Mouse (Mus musculus): ENCODE measurements around the gene Serpinb1a. TPM values are rescaled to one million over a fixed set of nuclear protein-coding genes. Genes with fewer than 3 reads are reported as not detected.

Gene Serpinb1a
- total RNA-seq, 2 experiments from 2014 or later, result 2.6 to 6.0 TPM

- DNase-seq, result peak in 1 of 2 experiments; percentile 15
- intact Hi-C loops (cut with DNase I), result no loop called here
These were observed 48.5 kb downstream of the Serpinb1a start, which contains the start of gene D930007J09Rik for GRCm38 (mm10) chr13:32802259-32803081. D930007J09Rik (minus strand) TSS chr13:32802849.

GRCm38 (mm10) chr13:32801693-32802221, 49.2 kb downstream of the Serpinb1a start, which contains the start of gene Wrnip1:
Wrnip1 (plus strand) TSS chr13:32802038.
- peak; percentile 89 to 93 for DNase-seq
- intact Hi-C loops (cut with DNase I), result no loop called here

GRCm38 (mm10) chr13:32800859-32801258, 50.1 kb downstream of the Serpinb1a start:
- intact Hi-C loops (cut with DNase I), result no loop called here

GRCm38 (mm10) chr13:32799131-32799530, 51.9 kb downstream of the Serpinb1a start:
- no peak for DNase-seq
- intact Hi-C loops (cut with DNase I), result no loop called here

More at GRCm38 (mm10) chr13:32800859-32801258, 50.1 kb downstream of the Serpinb1a start:
- DNase-seq, result no peak

- no peak for DNase-seq
- intact Hi-C loops (cut with DNase I), result no loop called here
These were observed 53.9 kb downstream of the Serpinb1a start for GRCm38 (mm10) chr13:32797085-32797484.

- DNase-seq, result no peak
- intact Hi-C loops (cut with DNase I), result no loop called here
These were observed 55.8 kb downstream of the Serpinb1a start for GRCm38 (mm10) chr13:32795166-32795565.

GRCm38 (mm10) chr13:32794619-32795018, 56.4 kb downstream of the Serpinb1a start:
- DNase-seq, result peak in 1 of 2 experiments; percentile 55
- intact Hi-C loops (cut with DNase I), result no loop called here

Other genes with a start within 250 kb of the Serpinb1a start
- 1,000 to 10,000 TPM; 1,458 to 1,785 TPM for gene Mylk4, start 67.2 kb downstream of the Serpinb1a start, total RNA-seq (2021)
- 1 to 10 TPM; 5.9 to 7.4 TPM for gene Wrnip1, start 49.1 kb downstream of the Serpinb1a start, total RNA-seq (2021)
- gene D930007J09Rik, start 48.3 kb downstream of the Serpinb1a start, total RNA-seq (2021), result not detected
- 1 to 10 TPM; 1.8 to 2.2 TPM for gene Serpinb1c, start 47.0 kb upstream of the Serpinb1a start, total RNA-seq (2021)
- 1 to 10 TPM; 2.8 to 3.5 TPM for gene Serpinb6b, start 114.0 kb upstream of the Serpinb1a start, total RNA-seq (2021)
- gene Serpinb9, start 152.1 kb upstream of the Serpinb1a start, total RNA-seq (2021), result 1 to 10 TPM; 1.5 to 1.7 TPM
- gene Serpinb9b, start 176.2 kb upstream of the Serpinb1a start, total RNA-seq (2021), result not detected
- gene Serpinb1b, start 227.4 kb upstream of the Serpinb1a start, total RNA-seq (2021), result not detected